Mouse (Mus musculus) bone marrow macrophage, adult 2 months (primary cell): ENCODE measurements around the gene Esrrg.

Experiments
- CTCF ChIP-seq: IDR thresholded peaks from 2 replicates; pipeline ENCODE4 v1.5.1; 2012; ENCODE audit warnings: low read depth, mild to moderate bottlenecking, low read length, moderate library complexity
- POLR2A ChIP-seq: IDR thresholded peaks from 2 replicates; pipeline ENCODE4 v1.6.1; 2012; ENCODE audit warnings: mild to moderate bottlenecking, low read depth, low read length, borderline replicate concordance

GRCm38 (mm10) chr1:187891262-187891661 is 282.7 kb downstream of the Esrrg start:
- no peak for TF ChIP-seq POLR2A
- no peak for TF ChIP-seq CTCF
